Mouse (Mus musculus): ENCODE results near the gene Ptger4.

DNA sequence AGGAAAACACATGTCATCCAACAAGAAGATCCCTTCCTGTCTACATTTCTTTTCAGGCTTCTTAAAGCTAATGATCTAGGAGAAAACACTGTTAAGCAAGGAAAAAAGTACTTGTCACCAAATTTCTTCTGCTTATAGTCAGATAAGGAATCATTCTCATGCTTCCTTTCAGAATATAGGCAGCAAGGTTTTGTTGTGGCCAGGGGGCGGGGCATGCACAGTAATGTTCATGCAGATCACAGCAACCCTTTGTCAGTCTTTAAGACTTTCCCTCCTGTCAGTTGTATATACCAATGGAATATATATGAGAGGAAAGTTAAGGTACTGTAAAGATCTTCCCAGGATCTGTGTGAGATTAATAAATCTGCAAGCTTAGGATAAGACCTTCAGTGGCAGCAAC is 30.0 kb upstream of the Ptger4 start:
- TF ChIP-seq RCOR1 (conservative IDR thresholded peaks at IDR 0.05; ENCODE audit: low read depth, low read length) (no peak), POLR2A (IDR thresholded peaks at IDR 0.05; ENCODE audit: low read depth, low read length) (no peak)
